Mouse (Mus musculus) G1E (cell line): ENCODE measurements around the gene Chd9. TPM values are rescaled to one million over a fixed set of nuclear protein-coding genes. Genes with fewer than 3 reads are reported as not detected.
"Not testable (repeated sequence)": the region's sequence is repeated elsewhere in the genome, so short reads cannot be mapped to it uniquely, and the experiment has no call there.

Source experiments
- ATAC-seq: 2 replicates; pipeline ENCODE4 v1.8.0; 2016; ENCODE audit warnings: mild to moderate bottlenecking; ENCODE audit not compliant: insufficient number of reproducible peaks, poor library complexity, low FRiP score, severe bottlenecking; ENCODE audit errors: extremely low read depth
- DNase-seq: peaks from one replicate; pipeline ENCODE4 v3.0.0; 2012; ENCODE audit warnings: low spot score
- H3K27me3 ChIP-seq: 2 replicates; pipeline ENCODE4 v1.6.1; 2012; ENCODE audit warnings: mild to moderate bottlenecking, low read length, inconsistent platforms; ENCODE audit not compliant: insufficient read depth
- H3K36me3 ChIP-seq: replicated peaks from 2 replicates; pipeline ENCODE3; 2012; ENCODE audit warnings: mild to moderate bottlenecking, inconsistent platforms
- H3K4me1 ChIP-seq: 2 replicates; pipeline ENCODE4 v1.6.1; 2012; ENCODE audit warnings: low read depth, low read length, inconsistent platforms, mixed read lengths; ENCODE audit not compliant: insufficient read depth
- H3K4me3 ChIP-seq: 2 replicates; pipeline ENCODE4 v1.5.1; 2012; ENCODE audit warnings: low read depth, mild to moderate bottlenecking, inconsistent platforms, low read length, moderate library complexity, mixed read lengths
- H3K9me3 ChIP-seq: replicated peaks from 2 replicates; pipeline ENCODE4 v1.6.1; 2012; ENCODE audit warnings: inconsistent platforms
- CTCF ChIP-seq: IDR thresholded peaks from 2 replicates; pipeline ENCODE4 v1.5.1; 2012; ENCODE audit warnings: low read depth, low read length, inconsistent platforms, mixed read lengths
- GATA1 ChIP-seq: IDR thresholded peaks from 2 replicates; pipeline ENCODE4 v1.6.1; 2012; ENCODE audit warnings: borderline replicate concordance, low read length, inconsistent platforms, mixed read lengths
- GATA2 ChIP-seq: IDR thresholded peaks from 2 replicates; pipeline ENCODE4 v1.6.1; 2012; ENCODE audit warnings: low read depth, low read length, inconsistent platforms, borderline replicate concordance
- POLR2AphosphoS5 ChIP-seq: IDR thresholded peaks from 2 replicates; pipeline ENCODE4 v1.6.1; 2012; ENCODE audit warnings: low read depth, low read length, inconsistent platforms; ENCODE audit not compliant: insufficient replicate concordance
- TAL1 ChIP-seq: conservative IDR thresholded peaks from 2 replicates; pipeline ENCODE4 v1.6.1; 2012; ENCODE audit warnings: low read depth, low read length, inconsistent platforms, mixed read lengths
- polyA plus RNA-seq: library from polyadenylated mRNA; stranded (reverse); fragments of >175 nt; gene quantifications from 2 replicates; pipeline ENCODE4 v1.2.3, GENCODE M21; 2012
- total RNA-seq, 2 experiments: library from RNA; stranded (forward) in 1 of 2; stranded (reverse) in 1 of 2; fragments of 200-1000 nt in 1 of 2; fragments of >200 nt in 1 of 2; fragmentation: Nextera tagmentation in 1 of 2; gene quantifications; 2 replicates each; pipeline ENCODE4 v1.2.3; 2014 to 2017

The Chd9 gene
- total and polyA plus RNA-seq, 3 experiments, result 2.0 to 85.3 (median 26.9) TPM

- H3K4me1 ChIP-seq, result peaks cover 2% of the 10 kb centered on the region
- H3K4me3 ChIP-seq, result no peak overlapping the region
- H3K36me3 ChIP-seq, result no peaks in the 10 kb centered on the region
- DNase-seq, result no peak
- H3K9me3 ChIP-seq, result no peaks in the 10 kb centered on the region
- no peak for ATAC-seq
- peaks cover 7% of the 10 kb centered on the region for H3K27me3 ChIP-seq
- TF ChIP-seq POLR2AphosphoS5 (no peak), CTCF (no peak), GATA1 (no peak), GATA2 (no peak), TAL1 (no peak)
Observed at GRCm38 (mm10) chr8:90885671-90886368, 57.7 kb downstream of the Chd9 start.

GRCm38 (mm10) chr8:90886369-90886712, 58.2 kb downstream of the Chd9 start:
- not testable (repeated sequence) for H3K4me1 ChIP-seq, ATAC-seq, H3K4me3 ChIP-seq, DNase-seq, H3K9me3 ChIP-seq, H3K27me3 ChIP-seq, H3K36me3 ChIP-seq

GRCm38 (mm10) chr8:90887328-90887727, 59.2 kb downstream of the Chd9 start:
- not testable (repeated sequence) for H3K4me3 ChIP-seq, ATAC-seq, H3K4me1 ChIP-seq, DNase-seq, H3K9me3 ChIP-seq, H3K27me3 ChIP-seq, H3K36me3 ChIP-seq

GRCm38 (mm10) chr8:90891872-90892578, 63.9 kb downstream of the Chd9 start:
- H3K27me3 ChIP-seq, result no peaks in the 10 kb centered on the region; the same call in 1 of the 2 replicates
- H3K4me3 ChIP-seq, result no peak overlapping the region
- no peaks in the 10 kb centered on the region for H3K9me3 ChIP-seq
- H3K4me1 ChIP-seq, result no peaks in the 10 kb centered on the region
- ATAC-seq (no peak), DNase-seq (no peak)
- TF ChIP-seq CTCF, result no peak
- TF ChIP-seq POLR2AphosphoS5, result no peak
- TF ChIP-seq GATA1, result no peak
- TF ChIP-seq TAL1, result no peak
- TF ChIP-seq GATA2, result no peak
- H3K36me3 ChIP-seq, result no peaks in the 10 kb centered on the region

GRCm38 (mm10) chr8:90892579-90892919, 64.4 kb downstream of the Chd9 start:
- TF ChIP-seq CTCF (no peak), POLR2AphosphoS5 (no peak), GATA2 (no peak), GATA1 (no peak), TAL1 (no peak)
- DNase-seq, result no peak
- no peak; the same call in 1 of the 2 replicates for ATAC-seq
- H3K4me3 ChIP-seq, result no peak overlapping the region
- no peaks in the 10 kb centered on the region for H3K36me3 ChIP-seq
- H3K27me3 ChIP-seq, result no peaks in the 10 kb centered on the region; the same call in 1 of the 2 replicates
- H3K4me1 ChIP-seq, result no peaks in the 10 kb centered on the region
- H3K9me3 ChIP-seq, result no peaks in the 10 kb centered on the region

- no peak for TF ChIP-seq POLR2AphosphoS5
- no peak for TF ChIP-seq CTCF
- TF ChIP-seq GATA1, result no peak
- TF ChIP-seq TAL1, result no peak
- no peak for TF ChIP-seq GATA2
- DNase-seq (no peak), ATAC-seq (no peak)
- H3K36me3 ChIP-seq, result no peaks in the 10 kb centered on the region
- no peaks in the 10 kb centered on the region; the same call in 1 of the 2 replicates for H3K27me3 ChIP-seq
- H3K4me3 ChIP-seq, result no peak overlapping the region
- peaks cover 9% of the 10 kb centered on the region for H3K4me1 ChIP-seq
- no peaks in the 10 kb centered on the region for H3K9me3 ChIP-seq
Observed at GRCm38 (mm10) chr8:90894231-90894914, 66.2 kb downstream of the Chd9 start.

- TF ChIP-seq GATA1 (no peak), TAL1 (no peak), CTCF (no peak), GATA2 (no peak), POLR2AphosphoS5 (no peak)
- Histone ChIP-seq H3K27me3 (no peaks in the 10 kb centered on the region; the same call in 1 of the 2 replicates), H3K36me3 (no peaks in the 10 kb centered on the region), H3K4me3 (no peak overlapping the region), H3K9me3 (no peaks in the 10 kb centered on the region), H3K4me1 (peaks cover 9% of the 10 kb centered on the region)
- DNase-seq (no peak), ATAC-seq (no peak)
Observed at GRCm38 (mm10) chr8:90897343-90897742, 69.2 kb downstream of the Chd9 start.
